Mouse (Mus musculus): ENCODE measurements at regions not wholly inside any gene's neighbourhood (a gene's known extent, or its start where the extent isn't known, plus 50 kb on each side); places are given as distances from the start of the nearest gene placed in this dataset.

DNA sequence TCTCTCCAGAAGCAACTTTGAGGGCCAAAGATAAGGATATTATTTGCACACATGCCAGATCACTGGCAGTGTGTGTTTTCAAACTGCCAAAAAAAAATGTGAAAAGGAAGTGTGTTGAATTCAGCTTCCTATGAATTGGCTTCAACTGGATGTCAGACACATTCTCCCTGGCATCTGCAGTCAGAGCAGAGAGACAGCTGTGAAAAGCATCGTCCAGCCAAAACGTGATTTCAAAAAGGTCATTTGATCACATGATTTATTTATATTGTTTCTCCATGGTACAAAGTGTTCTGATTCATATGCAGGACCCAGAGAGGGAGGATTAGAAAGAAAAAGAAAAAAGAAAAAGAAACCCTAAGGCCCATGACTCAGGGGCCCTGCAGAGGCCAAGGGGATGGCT is 207.2 kb upstream of the Adamts9 start:
- WGBS = 58% methylated on average over 2 of the region's 2 CpGs
- Histone ChIP-seq H3K36me3 (ENCODE audit: control insufficient read depth, insufficient read depth, low read length) (no peaks in the 10 kb centered on the region), H3K4me3 (ENCODE audit: low read depth, low read length) (no peak overlapping the region), H3K4me1 (ENCODE audit: control insufficient read depth, insufficient read depth, low read length) (no peaks in the 10 kb centered on the region), H3K9me3 (ENCODE audit: control insufficient read depth, low read length) (no peaks in the 10 kb centered on the region), H3K9ac (ENCODE audit: low read length) (no peak overlapping the region), H3K4me2 (ENCODE audit: low read depth, severe bottlenecking) (no peak overlapping the region), H3K27ac (replicated peaks; ENCODE audit: low read depth, low read length) (no peak overlapping the region), H3K27me3 (ENCODE audit: control insufficient read depth, insufficient read depth, low read length) (no peaks in the 10 kb centered on the region)
- DNase-seq (ENCODE audit: low spot score) (no peak), ATAC-seq (ENCODE audit: insufficient number of reproducible peaks, low FRiP score, low TSS enrichment, low read depth) (no peak)

DNA sequence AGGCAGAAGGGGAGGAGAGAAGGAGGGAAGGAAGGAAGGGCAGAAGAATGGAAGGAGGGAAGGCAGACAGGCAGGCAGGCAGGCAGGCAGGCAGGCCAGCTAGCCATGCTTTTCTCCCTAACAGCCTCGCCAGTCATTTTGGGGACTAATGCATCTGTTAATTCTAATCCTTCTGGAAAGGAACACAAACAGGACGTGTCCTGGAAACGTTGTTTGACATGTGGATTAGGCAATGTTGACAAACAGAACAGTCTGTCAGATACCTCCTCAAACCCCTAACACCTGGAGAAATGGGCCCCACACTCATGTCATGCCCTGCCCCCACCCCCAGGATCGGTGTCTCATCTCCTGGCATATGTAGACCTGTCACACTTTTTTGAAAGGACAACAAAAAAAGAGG is 206.7 kb upstream of the Adamts9 start:
- no peaks in the 10 kb centered on the region for H3K36me3 ChIP-seq (ENCODE audit: control insufficient read depth, insufficient read depth, low read length)
- H3K4me3 ChIP-seq (ENCODE audit: low read depth, low read length) = no peak overlapping the region
- no peaks in the 10 kb centered on the region for H3K4me1 ChIP-seq (ENCODE audit: control insufficient read depth, insufficient read depth, low read length)
- WGBS = 36% methylated on average over 4 of the region's 4 CpGs
- ATAC-seq (ENCODE audit: insufficient number of reproducible peaks, low FRiP score, low TSS enrichment, low read depth) (no peak), DNase-seq (ENCODE audit: low spot score) (no peak)
- no peaks in the 10 kb centered on the region for H3K27me3 ChIP-seq (ENCODE audit: control insufficient read depth, insufficient read depth, low read length)
- no peaks in the 10 kb centered on the region for H3K9me3 ChIP-seq (ENCODE audit: control insufficient read depth, low read length)
- no peak overlapping the region for H3K27ac ChIP-seq (replicated peaks; ENCODE audit: low read depth, low read length)
- H3K4me2 ChIP-seq (ENCODE audit: low read depth, severe bottlenecking) = no peak overlapping the region
- H3K9ac ChIP-seq (ENCODE audit: low read length) = no peak overlapping the region

DNA sequence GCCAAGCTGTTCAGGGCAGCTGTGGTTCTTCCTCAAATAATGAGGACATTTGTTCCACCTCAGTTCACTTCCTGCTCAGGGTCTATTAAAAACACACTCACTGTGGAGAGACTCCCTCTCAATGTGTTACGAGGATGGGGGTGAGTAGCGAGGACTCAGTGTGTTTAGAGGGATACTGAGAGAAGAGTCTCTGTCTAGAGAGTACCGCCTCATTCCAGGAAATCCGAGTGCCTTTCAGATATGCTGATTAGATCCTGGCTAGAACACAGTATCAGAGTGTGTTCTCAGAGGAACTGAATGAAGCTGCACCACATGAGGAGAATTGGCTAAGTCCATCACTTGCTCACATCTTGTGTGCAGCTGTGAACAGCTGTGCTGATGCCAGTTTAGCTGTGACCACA is 197.0 kb upstream of the Adamts9 start:
- H3K4me3 ChIP-seq (ENCODE audit: low read depth, low read length) = no peak overlapping the region
- H3K36me3 ChIP-seq (ENCODE audit: control insufficient read depth, insufficient read depth, low read length) = no peaks in the 10 kb centered on the region
- no peak overlapping the region for H3K4me2 ChIP-seq (ENCODE audit: low read depth, severe bottlenecking)
- H3K27ac ChIP-seq (replicated peaks; ENCODE audit: low read depth, low read length) = no peak overlapping the region
- no peaks in the 10 kb centered on the region for H3K4me1 ChIP-seq (ENCODE audit: control insufficient read depth, insufficient read depth, low read length)
- H3K9me3 ChIP-seq (ENCODE audit: control insufficient read depth, low read length) = no peaks in the 10 kb centered on the region
- no peak overlapping the region for H3K9ac ChIP-seq (ENCODE audit: low read length)
- no peaks in the 10 kb centered on the region for H3K27me3 ChIP-seq (ENCODE audit: control insufficient read depth, insufficient read depth, low read length)
- WGBS = 51% methylated on average over 4 of the region's 4 CpGs
- DNase-seq (ENCODE audit: low spot score) = no peak
- ATAC-seq (ENCODE audit: insufficient number of reproducible peaks, low FRiP score, low TSS enrichment, low read depth) = no peak

DNA sequence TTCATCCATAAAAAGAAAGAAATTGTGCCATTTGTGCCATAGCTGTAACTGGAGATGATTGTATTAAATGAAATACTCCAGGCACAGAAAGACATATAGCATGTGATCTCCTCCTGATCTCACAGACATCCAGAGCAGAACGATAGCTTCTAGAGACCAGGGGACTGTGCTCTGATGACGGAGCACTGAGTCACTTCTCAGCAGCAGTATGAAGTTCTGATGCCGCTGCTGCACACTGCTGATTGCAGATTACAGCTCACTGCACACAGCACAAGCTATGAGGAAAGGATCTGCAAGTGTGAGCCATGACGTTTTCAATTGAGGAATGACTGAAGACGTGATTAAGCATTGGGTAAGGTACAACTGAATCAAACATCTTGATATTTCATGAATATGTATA is 190.6 kb upstream of the Adamts9 start:
- Histone ChIP-seq H3K4me3 (ENCODE audit: low read depth, low read length) (no peak overlapping the region), H3K4me1 (ENCODE audit: control insufficient read depth, insufficient read depth, low read length) (no peaks in the 10 kb centered on the region), H3K9me3 (ENCODE audit: control insufficient read depth, low read length) (no peaks in the 10 kb centered on the region), H3K36me3 (ENCODE audit: control insufficient read depth, insufficient read depth, low read length) (no peaks in the 10 kb centered on the region), H3K27ac (replicated peaks; ENCODE audit: low read depth, low read length) (no peak overlapping the region), H3K27me3 (ENCODE audit: control insufficient read depth, insufficient read depth, low read length) (no peaks in the 10 kb centered on the region), H3K4me2 (ENCODE audit: low read depth, severe bottlenecking) (no peak overlapping the region), H3K9ac (ENCODE audit: low read length) (no peak overlapping the region)
- ATAC-seq (ENCODE audit: insufficient number of reproducible peaks, low FRiP score, low TSS enrichment, low read depth) (no peak), DNase-seq (ENCODE audit: low spot score) (no peak)
- 85% methylated on average over 5 of the region's 5 CpGs for WGBS

DNA sequence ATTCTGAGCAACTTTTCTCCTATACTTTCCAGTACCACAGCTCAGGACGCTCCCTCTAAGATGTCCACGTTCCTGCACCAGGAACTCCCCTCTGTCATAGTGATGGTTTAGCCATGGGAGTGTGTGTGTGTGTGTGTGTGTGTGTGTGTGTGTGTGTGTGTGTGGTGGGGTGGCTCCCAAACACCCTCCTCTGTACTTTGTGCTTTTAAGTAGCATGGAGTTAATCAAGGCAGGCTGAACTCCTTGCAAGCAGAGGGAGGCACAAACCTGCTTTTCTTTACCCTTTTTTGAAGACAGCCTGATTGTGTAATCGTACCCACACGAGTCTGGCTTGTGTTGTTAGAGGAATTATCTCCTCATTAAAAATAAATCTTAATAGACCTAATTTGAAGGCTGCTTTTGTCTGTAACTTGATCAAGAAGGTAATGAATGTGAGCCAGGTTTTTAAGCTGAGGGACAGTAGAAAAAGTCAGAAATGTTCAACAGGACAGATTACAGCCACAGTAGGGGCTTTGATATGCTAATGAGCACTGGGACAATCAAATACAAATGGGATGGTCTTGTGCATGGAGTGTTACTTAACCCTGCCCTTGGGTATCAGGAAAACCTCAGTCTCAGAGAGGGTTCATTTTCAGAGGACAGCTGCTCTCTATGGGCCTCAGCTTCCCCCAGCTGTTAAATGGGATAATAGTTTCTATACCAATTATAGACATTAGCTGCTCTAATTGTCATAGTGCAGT is 187.8 kb upstream of the Adamts9 start:
- no peaks in the 10 kb centered on the region for H3K4me1 ChIP-seq (ENCODE audit: control insufficient read depth, insufficient read depth, low read length)
- 31% methylated on average over 4 of the region's 4 CpGs for WGBS
- no peaks in the 10 kb centered on the region for H3K9me3 ChIP-seq (ENCODE audit: control insufficient read depth, low read length)
- no peak for ATAC-seq (ENCODE audit: insufficient number of reproducible peaks, low FRiP score, low TSS enrichment, low read depth)
- H3K4me3 ChIP-seq (ENCODE audit: low read depth, low read length) = no peak overlapping the region
- no peak for DNase-seq (ENCODE audit: low spot score)
- no peak overlapping the region for H3K27ac ChIP-seq (replicated peaks; ENCODE audit: low read depth, low read length)
- H3K9ac ChIP-seq (ENCODE audit: low read length) = no peak overlapping the region
- no peaks in the 10 kb centered on the region for H3K36me3 ChIP-seq (ENCODE audit: control insufficient read depth, insufficient read depth, low read length)
- H3K27me3 ChIP-seq (ENCODE audit: control insufficient read depth, insufficient read depth, low read length) = no peaks in the 10 kb centered on the region
- no peak overlapping the region for H3K4me2 ChIP-seq (ENCODE audit: low read depth, severe bottlenecking)

DNA sequence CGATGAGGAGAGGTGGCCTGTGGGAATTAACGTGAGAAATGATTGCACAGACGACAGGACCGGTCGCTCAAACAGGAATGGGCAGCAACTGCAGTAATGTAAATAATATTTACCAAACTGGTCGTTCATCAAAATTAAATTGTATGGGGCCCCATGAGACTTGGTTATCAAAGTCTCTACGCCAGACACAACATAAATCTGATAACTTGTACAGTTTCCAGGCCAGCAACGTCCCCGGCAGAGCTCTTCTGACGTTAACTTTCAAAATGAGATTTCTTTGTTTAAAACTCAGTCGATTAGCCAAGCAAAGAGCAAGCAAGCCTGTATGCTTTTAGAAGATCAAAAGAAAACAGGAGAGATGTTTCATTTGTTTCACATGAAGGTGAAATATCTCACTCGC is 176.2 kb upstream of the Adamts9 start:
- Histone ChIP-seq H3K9me3 (ENCODE audit: control insufficient read depth, low read length) (no peaks in the 10 kb centered on the region), H3K4me1 (ENCODE audit: control insufficient read depth, insufficient read depth, low read length) (no peaks in the 10 kb centered on the region), H3K9ac (ENCODE audit: low read length) (no peak overlapping the region), H3K36me3 (ENCODE audit: control insufficient read depth, insufficient read depth, low read length) (no peaks in the 10 kb centered on the region), H3K4me2 (ENCODE audit: low read depth, severe bottlenecking) (no peak overlapping the region), H3K27ac (replicated peaks; ENCODE audit: low read depth, low read length) (no peak overlapping the region), H3K4me3 (ENCODE audit: low read depth, low read length) (no peak overlapping the region), H3K27me3 (ENCODE audit: control insufficient read depth, insufficient read depth, low read length) (no peaks in the 10 kb centered on the region)
- DNase-seq (ENCODE audit: low spot score) = no peak
- no peak for ATAC-seq (ENCODE audit: insufficient number of reproducible peaks, low FRiP score, low TSS enrichment, low read depth)
- WGBS = 64% methylated on average over 12 of the region's 12 CpGs

DNA sequence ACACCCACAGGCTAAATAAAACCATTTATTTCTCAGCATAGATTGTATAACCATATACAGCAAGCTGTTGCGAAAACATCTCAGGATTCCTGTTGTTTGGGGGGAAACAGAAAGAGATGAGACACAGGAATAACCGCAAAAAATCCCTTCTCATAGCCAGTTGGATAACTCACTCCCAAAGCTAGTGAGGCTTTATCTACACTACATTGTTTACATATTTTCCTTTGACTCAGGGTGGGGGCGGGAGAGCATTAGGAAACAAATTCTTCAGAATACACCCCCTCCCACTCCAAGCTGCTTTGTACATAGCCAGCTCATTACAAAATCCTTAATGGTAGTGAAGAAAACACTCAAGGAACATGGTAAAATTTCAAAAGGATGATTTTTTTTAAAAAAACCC is 170.1 kb upstream of the Adamts9 start:
- H3K9me3 ChIP-seq (ENCODE audit: control insufficient read depth, low read length) = no peaks in the 10 kb centered on the region
- H3K4me2 ChIP-seq (ENCODE audit: low read depth, severe bottlenecking) = no peak overlapping the region
- 93% methylated on average over 3 of the region's 3 CpGs for WGBS
- no peaks in the 10 kb centered on the region for H3K36me3 ChIP-seq (ENCODE audit: control insufficient read depth, insufficient read depth, low read length)
- H3K4me3 ChIP-seq (ENCODE audit: low read depth, low read length) = no peak overlapping the region
- H3K9ac ChIP-seq (ENCODE audit: low read length) = no peak overlapping the region
- ATAC-seq (ENCODE audit: insufficient number of reproducible peaks, low FRiP score, low TSS enrichment, low read depth) (no peak), DNase-seq (ENCODE audit: low spot score) (no peak)
- no peak overlapping the region for H3K27ac ChIP-seq (replicated peaks; ENCODE audit: low read depth, low read length)
- no peaks in the 10 kb centered on the region for H3K27me3 ChIP-seq (ENCODE audit: control insufficient read depth, insufficient read depth, low read length)
- H3K4me1 ChIP-seq (ENCODE audit: control insufficient read depth, insufficient read depth, low read length) = no peaks in the 10 kb centered on the region

DNA sequence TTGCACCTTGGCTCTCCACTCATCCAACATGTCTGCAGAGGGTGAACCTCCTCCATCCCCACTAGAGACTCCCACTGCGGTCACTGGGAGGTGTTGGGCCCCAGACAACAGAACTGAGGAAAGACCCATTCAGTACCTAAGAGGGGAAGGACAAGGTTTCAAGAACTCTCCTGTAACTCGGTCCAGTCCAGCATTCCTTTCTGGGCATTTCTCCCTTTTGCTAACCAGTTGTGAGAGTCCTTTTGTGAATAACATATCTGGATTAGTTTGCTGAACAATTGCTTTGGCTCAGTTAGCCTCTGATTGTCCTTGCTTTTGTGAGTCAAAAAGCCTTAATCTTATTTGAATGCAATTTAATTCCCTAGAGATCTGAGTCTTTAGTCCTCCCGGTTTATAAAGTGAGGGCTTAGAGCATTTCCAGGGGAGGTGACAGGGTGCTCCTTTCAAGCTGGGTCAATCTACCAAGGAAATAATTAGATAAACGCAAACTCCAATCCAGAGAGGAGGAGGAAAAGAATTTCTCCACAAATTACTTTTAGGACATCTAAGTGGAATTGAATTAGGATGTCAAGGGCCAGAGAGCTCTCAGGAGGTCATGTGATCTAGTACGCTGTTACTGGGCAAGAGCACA is 151.6 kb upstream of the Adamts9 start:
- no peak for ATAC-seq (ENCODE audit: insufficient number of reproducible peaks, low FRiP score, low TSS enrichment, low read depth)

DNA sequence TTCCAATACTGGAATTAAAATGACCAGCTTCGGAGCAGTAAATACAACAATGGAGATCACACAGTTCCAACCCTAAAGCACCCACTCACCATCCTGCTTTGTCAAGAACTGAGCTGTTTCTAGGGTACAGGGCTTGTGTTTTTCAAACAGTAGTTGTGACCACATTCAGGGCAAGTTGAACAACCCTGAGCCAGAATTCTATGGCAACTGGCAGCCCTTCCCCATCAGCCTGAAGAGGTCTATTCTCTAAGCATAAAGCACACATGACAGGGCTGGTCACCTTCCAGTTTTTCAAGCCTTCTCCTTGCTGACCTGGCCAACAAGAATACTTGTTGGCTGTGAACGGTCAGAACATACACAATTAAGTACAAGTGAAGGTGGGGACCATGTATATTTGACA is 150.5 kb upstream of the Adamts9 start:
- Histone ChIP-seq H3K9ac (ENCODE audit: low read length) (no peak overlapping the region), H3K4me3 (ENCODE audit: low read depth, low read length) (no peak overlapping the region), H3K9me3 (ENCODE audit: control insufficient read depth, low read length) (no peaks in the 10 kb centered on the region), H3K4me1 (ENCODE audit: control insufficient read depth, insufficient read depth, low read length) (no peaks in the 10 kb centered on the region), H3K27me3 (ENCODE audit: control insufficient read depth, insufficient read depth, low read length) (no peaks in the 10 kb centered on the region), H3K36me3 (ENCODE audit: control insufficient read depth, insufficient read depth, low read length) (no peaks in the 10 kb centered on the region), H3K27ac (replicated peaks; ENCODE audit: low read depth, low read length) (no peak overlapping the region), H3K4me2 (ENCODE audit: low read depth, severe bottlenecking) (no peak overlapping the region)
- ATAC-seq (ENCODE audit: insufficient number of reproducible peaks, low FRiP score, low TSS enrichment, low read depth) = no peak
- WGBS = 86% methylated on average over 2 of the region's 2 CpGs
- DNase-seq (ENCODE audit: low spot score) = no peak

More for the DNA sequence above, 151.6 kb upstream of the Adamts9 start:
- no peaks in the 10 kb centered on the region for H3K36me3 ChIP-seq (ENCODE audit: control insufficient read depth, insufficient read depth, low read length)
- WGBS = 69% methylated on average over 5 of the region's 5 CpGs
- no peak overlapping the region for H3K4me2 ChIP-seq (ENCODE audit: low read depth, severe bottlenecking)
- H3K4me1 ChIP-seq (ENCODE audit: control insufficient read depth, insufficient read depth, low read length) = no peaks in the 10 kb centered on the region
- DNase-seq (ENCODE audit: low spot score) = no peak
- H3K27ac ChIP-seq (replicated peaks; ENCODE audit: low read depth, low read length) = no peak overlapping the region
- no peak overlapping the region for H3K9ac ChIP-seq (ENCODE audit: low read length)
- no peaks in the 10 kb centered on the region for H3K9me3 ChIP-seq (ENCODE audit: control insufficient read depth, low read length)
- H3K4me3 ChIP-seq (ENCODE audit: low read depth, low read length) = no peak overlapping the region
- no peaks in the 10 kb centered on the region for H3K27me3 ChIP-seq (ENCODE audit: control insufficient read depth, insufficient read depth, low read length)
